Mouse (Mus musculus) intestine, embryonic 16.5 days (tissue): ENCODE results near the gene Cnga4. TPM values are rescaled to one million over a fixed set of nuclear protein-coding genes. Genes with fewer than 3 reads are reported as not detected.
"Not testable (repeated sequence)": the region's sequence is repeated elsewhere in the genome, so short reads cannot be mapped to it uniquely, and the experiment has no call there.

ENCODE experiments used
- ATAC-seq: fragments of 200-750 bp; cut with Nextera tagmentation; 2 replicates; pipeline ENCODE4 v1.8.0; 2017; ENCODE audit warnings: moderate TSS enrichment, moderate library complexity
- H3K27ac ChIP-seq: fragments of 300-500 bp; sonication (generic); 2 replicates; pipeline ENCODE4 v1.5.1; 2014; ENCODE audit warnings: mild to moderate bottlenecking, low read length
- H3K27me3 ChIP-seq: fragments of 300-500 bp; sonication (generic); replicated peaks from 2 replicates; pipeline ENCODE4 v1.6.1; 2014; ENCODE audit warnings: low read length, control low read depth, mixed read lengths; ENCODE audit not compliant: control insufficient read depth, insufficient read depth
- H3K36me3 ChIP-seq: fragments of 300-500 bp; sonication (generic); 2 replicates; pipeline ENCODE4 v1.6.1; 2014; ENCODE audit warnings: low read length, control low read depth; ENCODE audit not compliant: control insufficient read depth, insufficient read depth
- H3K4me1 ChIP-seq: fragments of 300-500 bp; sonication (generic); 2 replicates; pipeline ENCODE4 v1.6.1; 2014; ENCODE audit warnings: low read length, control low read depth, mixed read lengths; ENCODE audit not compliant: control insufficient read depth, insufficient read depth
- H3K4me2 ChIP-seq: fragments of 300-500 bp; sonication (generic); 2 replicates; pipeline ENCODE4 v1.6.1; 2014; ENCODE audit warnings: low read depth, low read length, control low read depth
- H3K4me3 ChIP-seq: fragments of 300-500 bp; sonication (generic); 2 replicates; pipeline ENCODE4 v1.5.1; 2014; ENCODE audit warnings: mild to moderate bottlenecking, low read length
- H3K9ac ChIP-seq: fragments of 300-500 bp; sonication (generic); 2 replicates; pipeline ENCODE4 v1.6.1; 2014; ENCODE audit warnings: low read depth, low read length
- H3K9me3 ChIP-seq: fragments of 300-500 bp; sonication (generic); 2 replicates; pipeline ENCODE4 v1.6.1; 2016; ENCODE audit warnings: low read length, control low read depth; ENCODE audit not compliant: control insufficient read depth
- WGBS: fragments of 180-500 bp; shearing (Covaris S2); extraction: QIAGEN DNeasy Blood & Tissue Kit; methylation state at CpG from one replicate; pipeline ENCODE4 v1.1.7; 2014; 5-methylcytosine and 5-hydroxymethylcytosine counted together
- polyA plus RNA-seq: library from polyadenylated mRNA; unstranded; fragments of >200 nt; fragmentation: Nextera tagmentation; extraction: Ambion mirVana; gene quantifications from 2 replicates; pipeline ENCODE4 v1.2.1, GENCODE M21; 2015

Gene Cnga4
- 0.06 TPM in 1 of 2 replicates, not detected in the other for polyA plus RNA-seq

DNA sequence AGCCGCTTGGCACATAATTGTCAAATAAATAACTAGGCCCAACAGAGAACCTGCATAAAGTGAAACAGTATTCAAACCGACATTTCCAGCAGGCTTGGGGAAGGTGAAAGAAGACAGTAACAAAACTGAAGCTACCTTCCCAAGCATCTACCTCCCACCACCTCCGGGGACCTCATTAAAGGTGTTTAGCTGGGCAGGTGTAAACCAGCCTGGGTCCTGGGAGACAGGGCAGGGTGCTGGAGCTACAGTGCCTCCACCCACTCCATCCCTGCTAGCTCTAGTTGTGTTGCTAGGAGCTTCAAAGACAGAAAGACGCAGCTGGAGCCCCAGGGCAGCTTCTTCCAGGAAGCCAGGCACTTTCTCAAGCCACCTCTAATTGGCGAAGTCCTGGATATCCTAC lies at the start of gene Cnga4:
TSS of gene Cnga4 (plus strand) at position 301 of the 400 bp plus-strand sequence.
- Histone ChIP-seq H3K4me2 (no peak within 1 kb of the TSS), H3K9me3 (no peaks in the 10 kb centered on the region), H3K9ac (no peak within 1 kb of the TSS), H3K27me3 (no peaks in the 10 kb centered on the region), H3K36me3 (no peaks in the 10 kb centered on the region), H3K27ac (no peak within 1 kb of the TSS), H3K4me3 (no peak within 1 kb of the TSS), H3K4me1 (peaks cover 3% of the 10 kb centered on the region)
- ATAC-seq = no peak
- 64% methylated on average over 5 of the region's 5 CpGs for WGBS

DNA sequence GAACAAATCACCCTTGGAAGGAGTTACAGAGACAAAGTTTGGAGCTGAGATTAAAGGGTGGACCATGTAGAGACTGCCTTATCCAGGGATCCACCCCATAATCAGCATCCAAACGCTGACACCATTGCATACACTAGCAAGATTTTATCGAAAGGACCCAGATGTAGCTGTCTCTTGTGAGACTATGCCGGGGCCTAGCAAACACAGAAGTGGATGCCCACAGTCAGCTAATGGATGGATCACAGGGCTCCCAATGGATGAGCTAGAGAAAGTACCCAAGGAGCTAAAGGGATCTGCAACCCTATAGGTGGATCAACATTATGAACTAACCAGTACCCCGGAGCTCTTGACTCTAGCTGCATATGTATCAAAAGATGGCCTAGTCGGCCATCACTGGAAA lies 48.3 kb upstream of the Cnga4 start:
- H3K36me3 ChIP-seq, H3K4me3 ChIP-seq, H3K4me2 ChIP-seq, H3K27me3 ChIP-seq, H3K9me3 ChIP-seq, H3K27ac ChIP-seq, H3K4me1 ChIP-seq, ATAC-seq, H3K9ac ChIP-seq: not testable (repeated sequence)
- no CpG with 5 or more reads among the region's 5 CpGs for WGBS

DNA sequence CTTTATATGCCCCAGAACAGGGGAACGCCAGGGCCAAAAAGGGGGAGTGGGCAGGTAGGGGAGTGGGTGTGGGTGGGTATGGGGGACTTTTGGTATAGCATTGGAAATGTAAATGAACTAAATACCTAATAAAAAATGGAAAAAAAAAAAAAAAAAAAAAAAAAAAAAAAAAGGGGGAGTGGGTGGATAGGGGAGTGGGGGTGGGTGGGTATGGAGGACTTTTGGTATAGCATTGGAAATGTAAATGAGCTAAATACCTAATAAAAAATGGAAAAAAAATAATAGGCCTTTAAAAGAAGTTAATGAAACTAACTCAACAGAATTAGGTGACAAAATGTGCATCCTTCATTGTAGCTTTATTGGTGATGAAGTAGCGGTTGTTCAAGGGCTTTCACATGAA lies 47.9 kb upstream of the Cnga4 start:
- not testable (repeated sequence) for H3K4me3 ChIP-seq, H3K27ac ChIP-seq, H3K36me3 ChIP-seq, H3K4me2 ChIP-seq, H3K9me3 ChIP-seq, H3K9ac ChIP-seq, H3K27me3 ChIP-seq, H3K4me1 ChIP-seq
- ATAC-seq = 0 out of 2 replicates have a peak, but pooled peaks have one; percentile 65
- WGBS = 92% methylated on average over 1 of the region's 2 CpGs

DNA sequence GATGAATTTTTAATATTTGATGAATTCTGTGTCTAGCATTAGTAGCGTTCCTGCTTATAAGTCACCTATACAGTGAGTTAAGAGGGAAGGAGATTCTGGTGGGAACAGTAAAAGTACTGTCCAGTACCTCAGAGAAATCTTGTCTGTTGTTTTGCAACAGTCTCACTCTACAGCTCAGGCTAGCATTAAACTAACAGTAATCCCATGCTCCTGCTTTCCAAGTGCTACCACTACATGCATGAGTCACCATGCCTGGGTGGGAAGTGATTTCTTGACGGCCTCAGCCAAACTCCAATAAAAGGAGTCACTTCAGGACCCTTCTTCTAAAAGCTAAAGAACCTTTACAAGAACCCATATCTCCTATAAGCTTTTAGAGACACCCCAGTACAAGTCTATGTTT lies 42.7 kb upstream of the Cnga4 start:
- 83% methylated on average over 2 of the region's 2 CpGs for WGBS

DNA sequence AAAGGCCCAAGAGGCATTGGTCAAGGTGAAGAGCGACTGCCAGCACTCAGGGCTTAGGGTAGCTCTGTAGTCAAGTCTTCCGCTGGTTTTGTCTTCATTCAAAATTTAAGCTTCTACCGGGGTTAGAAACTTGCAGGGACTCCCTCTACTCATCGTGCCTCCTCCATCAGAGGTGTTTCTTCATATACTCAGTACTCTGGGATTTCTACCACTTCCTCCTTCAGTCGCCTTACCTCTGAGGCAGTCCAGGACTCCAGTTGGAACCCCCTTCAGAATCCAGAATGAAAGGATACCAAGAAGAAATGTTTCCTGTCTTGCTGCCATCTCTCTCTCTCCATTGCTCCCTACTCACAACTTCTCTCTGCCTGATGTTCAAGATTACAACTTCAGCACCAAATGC lies 37.1 kb upstream of the Cnga4 start:
- H3K4me2 ChIP-seq = no peak overlapping the region
- H3K27me3 ChIP-seq = no peaks in the 10 kb centered on the region
- H3K36me3 ChIP-seq = no peaks in the 10 kb centered on the region
- ATAC-seq = no peak
- H3K4me1 ChIP-seq = no peaks in the 10 kb centered on the region
- H3K9ac ChIP-seq = no peak overlapping the region
- WGBS = 90% methylated on average over 5 of the region's 5 CpGs
- no peaks in the 10 kb centered on the region for H3K9me3 ChIP-seq
- no peak overlapping the region for H3K4me3 ChIP-seq
- H3K27ac ChIP-seq = no peak overlapping the region

More for the DNA sequence above, 42.7 kb upstream of the Cnga4 start:
- no peak overlapping the region for H3K4me3 ChIP-seq
- no peak overlapping the region for H3K4me2 ChIP-seq
- H3K36me3 ChIP-seq = no peaks in the 10 kb centered on the region
- H3K27me3 ChIP-seq = no peaks in the 10 kb centered on the region
- no peaks in the 10 kb centered on the region for H3K4me1 ChIP-seq
- no peak overlapping the region for H3K27ac ChIP-seq
- no peak overlapping the region for H3K9ac ChIP-seq
- no peaks in the 10 kb centered on the region for H3K9me3 ChIP-seq
- ATAC-seq = no peak

DNA sequence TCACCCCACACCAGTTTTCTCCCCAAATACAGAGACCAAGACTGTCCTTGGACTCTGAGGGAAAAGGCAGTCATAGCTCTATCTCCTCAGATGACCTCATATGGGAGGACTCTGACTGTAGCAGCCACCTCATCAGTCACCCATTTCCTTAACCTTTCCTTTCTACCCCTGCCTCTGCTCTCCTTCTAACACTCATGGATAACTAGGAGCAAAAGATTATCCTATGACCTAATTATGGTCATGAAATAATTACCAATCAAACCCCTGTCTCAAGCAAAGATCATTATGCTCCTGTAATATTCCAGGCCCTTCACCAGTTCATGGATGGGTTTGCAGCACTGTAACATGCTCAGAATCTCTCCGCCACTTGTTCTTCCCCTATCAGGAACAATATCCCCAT lies 36.4 kb upstream of the Cnga4 start, which contains the start of gene Olfr692:
TSS of gene Olfr692 (plus strand) at position 301 of the 400 bp plus-strand sequence.
- Histone ChIP-seq H3K27me3 (no peaks in the 10 kb centered on the region), H3K9me3 (no peaks in the 10 kb centered on the region), H3K4me2 (no peak within 1 kb of the TSS), H3K4me3 (no peak within 1 kb of the TSS), H3K9ac (no peak within 1 kb of the TSS), H3K4me1 (no peaks in the 10 kb centered on the region), H3K36me3 (no peaks in the 10 kb centered on the region), H3K27ac (no peak within 1 kb of the TSS)
- ATAC-seq = no peak
- WGBS = 94% methylated on average over 1 of the region's 1 CpGs

DNA sequence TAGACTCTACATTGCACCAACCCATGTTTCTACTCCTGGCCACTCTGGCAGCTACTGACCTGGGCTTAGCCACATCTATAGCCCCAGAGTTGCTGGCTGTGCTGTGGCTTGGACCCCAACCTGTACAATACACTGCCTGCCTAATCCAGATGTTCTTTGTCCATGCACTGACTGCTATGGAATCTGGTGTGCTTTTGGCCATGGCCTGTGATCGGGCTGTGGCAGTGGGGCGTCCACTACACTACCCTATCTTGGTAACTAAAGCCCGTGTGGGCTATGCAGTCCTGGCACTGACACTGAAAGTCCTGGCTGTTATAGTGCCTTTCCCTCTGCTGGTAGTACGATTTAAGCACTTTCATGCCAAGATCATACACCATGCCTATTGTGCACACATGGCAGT lies 35.8 kb upstream of the Cnga4 start:
- 90% methylated on average over 4 of the region's 4 CpGs for WGBS
- no peak overlapping the region for H3K9ac ChIP-seq
- no peaks in the 10 kb centered on the region for H3K9me3 ChIP-seq
- H3K27me3 ChIP-seq = no peaks in the 10 kb centered on the region
- no peak overlapping the region for H3K27ac ChIP-seq
- no peaks in the 10 kb centered on the region for H3K36me3 ChIP-seq
- H3K4me2 ChIP-seq = no peak overlapping the region
- H3K4me1 ChIP-seq = no peaks in the 10 kb centered on the region
- no peak for ATAC-seq
- H3K4me3 ChIP-seq = no peak overlapping the region

DNA sequence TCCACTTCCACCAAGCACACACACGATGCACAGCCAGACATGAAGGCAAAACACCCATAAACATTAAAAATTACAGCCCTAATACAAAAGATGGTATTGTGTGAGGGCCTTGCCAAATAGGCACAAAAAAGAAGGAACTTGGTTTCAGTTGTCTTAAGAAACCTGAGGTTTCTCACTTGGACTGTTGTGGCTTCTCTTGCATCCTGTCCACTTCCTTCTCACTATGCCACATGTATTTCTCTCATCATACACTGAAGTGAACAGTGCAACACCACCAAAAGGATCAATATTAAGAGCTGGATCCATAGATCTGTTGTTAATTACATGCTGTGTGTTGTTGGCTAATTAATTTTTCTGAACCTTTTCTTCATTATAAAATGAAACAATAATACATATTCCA lies 31.5 kb upstream of the Cnga4 start:
- 88% methylated on average over 1 of the region's 1 CpGs for WGBS
- 0 out of 2 replicates have a peak, but pooled peaks cover 6% of the 10 kb centered on the region for H3K36me3 ChIP-seq
- ATAC-seq = no peak
- H3K9me3 ChIP-seq = no peaks in the 10 kb centered on the region
- no peak overlapping the region for H3K4me2 ChIP-seq
- no peak overlapping the region for H3K4me3 ChIP-seq
- no peak overlapping the region for H3K27ac ChIP-seq
- H3K27me3 ChIP-seq = no peaks in the 10 kb centered on the region
- H3K4me1 ChIP-seq = no peaks in the 10 kb centered on the region
- no peak overlapping the region for H3K9ac ChIP-seq

DNA sequence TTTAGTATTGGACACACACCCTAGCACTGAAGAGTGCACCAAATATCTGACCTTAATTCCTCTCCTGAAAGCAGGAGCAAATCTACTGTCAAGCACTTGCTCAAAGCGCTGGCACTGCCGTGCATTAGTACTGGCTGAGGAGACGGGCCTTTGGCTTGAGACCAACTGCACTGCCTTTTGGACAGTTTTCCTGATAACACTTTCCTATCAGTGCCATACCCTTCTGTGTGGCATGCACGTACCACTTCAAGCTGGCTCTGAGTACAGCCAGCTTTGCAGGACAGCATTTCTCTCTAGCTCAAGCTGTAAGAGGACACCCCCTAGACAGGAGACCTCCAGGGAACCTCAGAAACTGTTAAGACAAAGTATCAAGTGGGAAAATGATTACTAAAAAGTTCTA lies 30.9 kb upstream of the Cnga4 start:
- no peak for ATAC-seq
- no peak overlapping the region for H3K9ac ChIP-seq
- H3K4me2 ChIP-seq = no peak overlapping the region
- H3K9me3 ChIP-seq = no peaks in the 10 kb centered on the region
- no peak overlapping the region for H3K4me3 ChIP-seq
- H3K27ac ChIP-seq = no peak overlapping the region
- H3K27me3 ChIP-seq = no peaks in the 10 kb centered on the region
- 85% methylated on average over 4 of the region's 4 CpGs for WGBS
- H3K4me1 ChIP-seq = no peaks in the 10 kb centered on the region
- H3K36me3 ChIP-seq = 0 out of 2 replicates have a peak, but pooled peaks cover 11% of the 10 kb centered on the region

DNA sequence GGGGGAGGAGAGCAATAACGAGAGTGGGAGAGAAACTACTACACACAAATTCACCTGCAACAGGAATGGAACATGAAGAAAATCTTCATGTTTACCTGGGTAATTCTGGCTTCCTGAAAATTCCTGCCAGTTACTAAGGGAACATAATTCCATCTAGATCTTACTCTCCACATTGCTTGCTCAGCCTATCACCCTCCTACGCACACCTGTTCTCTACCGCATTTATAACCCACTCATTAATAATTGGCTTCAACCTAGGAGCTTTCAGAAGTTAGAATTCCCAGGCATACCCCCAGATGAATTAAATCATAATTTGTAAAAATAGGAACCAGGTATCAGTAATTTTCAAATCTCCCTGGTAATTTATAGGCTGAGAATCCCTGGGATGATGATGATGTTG lies 30.4 kb upstream of the Cnga4 start:
- H3K27ac ChIP-seq = no peak overlapping the region
- no peak overlapping the region for H3K4me3 ChIP-seq
- no peak for ATAC-seq
- H3K9me3 ChIP-seq = no peaks in the 10 kb centered on the region
- H3K4me1 ChIP-seq = no peaks in the 10 kb centered on the region
- WGBS = 92% methylated on average over 3 of the region's 3 CpGs
- no peak overlapping the region for H3K9ac ChIP-seq
- H3K27me3 ChIP-seq = no peaks in the 10 kb centered on the region
- 0 out of 2 replicates have a peak, but pooled peaks cover 13% of the 10 kb centered on the region for H3K36me3 ChIP-seq
- no peak overlapping the region for H3K4me2 ChIP-seq
